Mouse (Mus musculus) ES-E14 (cell line): ENCODE results near the gene C1qtnf3.

Source experiments
- CHD2 ChIP-seq: IDR thresholded peaks from 2 replicates; pipeline ENCODE4 v1.6.1; 2014; ENCODE audit warnings: mild to moderate bottlenecking, low read depth, low read length, inconsistent platforms
- HCFC1 ChIP-seq: IDR thresholded peaks from 2 replicates; pipeline ENCODE4 v1.6.1; 2012; ENCODE audit warnings: low read length, inconsistent platforms, borderline replicate concordance; ENCODE audit not compliant: insufficient read depth
- ZC3H11A ChIP-seq: IDR thresholded peaks from 2 replicates; pipeline ENCODE4 v1.6.1; 2012; ENCODE audit warnings: low read depth, mild to moderate bottlenecking, inconsistent platforms, low read length, borderline replicate concordance
- ZNF384 ChIP-seq: IDR thresholded peaks from 2 replicates; pipeline ENCODE4 v1.6.1; 2012; ENCODE audit warnings: low read depth, low read length, inconsistent platforms

GRCm38 (mm10) chr15:10960267-10960666, 8.1 kb downstream of the C1qtnf3 start:
- TF ChIP-seq ZC3H11A (no peak), ZNF384 (no peak), CHD2 (no peak), HCFC1 (no peak)
